Mouse (Mus musculus) kidney, adult 2 months (tissue): ENCODE measurements around the gene C8g.

Experiments
- CTCF ChIP-seq: fragments of 200-500 bp; conservative IDR thresholded peaks from 2 replicates; pipeline ENCODE4 v1.5.1; 2011; ENCODE audit warnings: low read depth, mild to moderate bottlenecking, control low read depth, low read length, moderate library complexity, mixed read lengths; ENCODE audit not compliant: insufficient read depth, insufficient read length
- POLR2A ChIP-seq: fragments of 200-500 bp; IDR thresholded peaks from one replicate; pipeline ENCODE4 v1.6.1; 2011; ENCODE audit warnings: low read depth, low read length, control low read depth

DNA sequence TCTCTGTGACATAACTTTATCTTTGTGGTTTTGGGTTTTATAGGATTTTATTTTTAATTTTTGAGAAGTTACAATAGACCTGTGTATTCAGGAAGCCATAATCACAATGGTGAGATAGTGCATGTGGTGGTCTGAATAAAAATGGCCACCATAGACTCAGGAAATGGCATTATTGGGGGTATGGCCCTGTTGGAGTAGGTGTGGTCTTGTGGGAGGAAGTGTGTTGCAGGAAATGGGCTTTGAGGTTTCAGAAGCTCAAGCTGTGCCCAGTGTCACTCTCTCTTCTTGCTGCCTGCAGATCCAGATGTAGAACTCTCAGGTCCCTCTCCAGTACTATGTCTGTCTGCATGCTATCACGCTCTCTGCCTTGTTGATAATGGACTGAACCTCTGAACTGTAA lies 21.0 kb downstream of the C8g start:
- no peak for TF ChIP-seq POLR2A
- TF ChIP-seq CTCF = no peak
